Mouse (Mus musculus) kidney, postnatal 10 days (tissue): ENCODE measurements at regions not wholly inside any gene's neighbourhood (a gene's known extent, or its start where the extent isn't known, plus 50 kb on each side); places are given as distances from the start of the nearest gene placed in this dataset.

Source experiments
- DNase-seq: peaks from one replicate; pipeline ENCODE4 v3.0.0; 2021; ENCODE audit warnings: mixed read lengths

DNA sequence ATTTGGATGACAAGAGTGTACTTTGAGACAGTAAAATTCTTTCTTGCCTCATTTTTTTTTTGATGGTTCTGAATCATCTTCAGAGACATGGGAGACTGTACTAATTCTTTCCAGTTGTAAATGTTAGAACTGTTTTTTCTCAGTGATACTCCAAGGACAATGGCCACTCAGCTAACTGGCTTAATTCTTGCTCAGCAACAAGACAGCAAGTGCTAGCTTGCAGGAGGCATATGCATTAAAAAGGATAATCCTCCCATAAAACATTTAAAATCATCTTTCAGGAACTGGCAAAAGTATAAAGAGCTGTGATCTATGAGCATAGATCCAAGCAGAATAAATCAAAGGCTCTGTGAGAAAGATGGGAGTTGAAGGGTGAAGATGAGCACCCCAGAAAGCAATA, 587.9 kb upstream of the Nrsn1 start:
- no peak for DNase-seq

DNA sequence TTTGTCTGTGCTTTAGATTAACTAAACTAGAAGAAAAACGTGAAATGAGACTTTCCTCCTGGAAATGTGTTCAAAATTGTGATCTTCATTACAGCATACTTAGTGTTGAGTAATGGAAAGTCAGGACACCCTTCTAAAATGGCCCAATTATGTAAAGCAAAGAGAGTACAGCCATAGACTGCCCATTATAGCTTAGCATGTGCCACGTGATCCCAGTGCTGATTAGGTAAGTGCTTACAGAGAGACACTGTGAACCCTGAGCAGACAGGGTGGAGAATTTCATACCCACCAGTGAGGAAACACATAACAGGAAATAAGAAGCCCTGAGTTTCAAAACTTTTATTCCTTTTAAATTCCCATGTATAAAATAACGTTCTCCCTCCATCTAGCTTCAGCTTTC, 587.3 kb upstream of the Nrsn1 start:
- DNase-seq: no peak

- DNase-seq: no peak
These were observed 586.8 kb upstream of the Nrsn1 start for GRCm38 (mm10) chr13:25857096-25857495.

DNA sequence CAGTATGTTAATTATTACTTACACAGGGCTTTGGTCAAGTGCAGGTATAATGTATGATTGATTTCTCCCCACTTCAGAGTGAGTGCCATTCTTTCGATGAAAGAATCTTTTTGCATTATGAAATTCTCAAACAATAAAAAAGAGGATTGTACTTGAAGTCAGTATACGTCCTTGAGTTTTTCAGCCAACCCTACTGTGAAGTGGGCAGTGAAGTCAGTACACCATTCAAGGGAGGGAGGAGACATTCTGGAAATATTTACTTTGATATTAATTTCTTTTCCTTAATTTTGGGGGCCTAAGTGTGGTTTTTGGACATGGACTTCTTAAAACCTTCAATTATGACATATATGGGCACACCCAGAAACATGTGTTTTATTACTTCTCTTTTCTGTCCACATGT, 586.2 kb upstream of the Nrsn1 start:
- no peak for DNase-seq

DNA sequence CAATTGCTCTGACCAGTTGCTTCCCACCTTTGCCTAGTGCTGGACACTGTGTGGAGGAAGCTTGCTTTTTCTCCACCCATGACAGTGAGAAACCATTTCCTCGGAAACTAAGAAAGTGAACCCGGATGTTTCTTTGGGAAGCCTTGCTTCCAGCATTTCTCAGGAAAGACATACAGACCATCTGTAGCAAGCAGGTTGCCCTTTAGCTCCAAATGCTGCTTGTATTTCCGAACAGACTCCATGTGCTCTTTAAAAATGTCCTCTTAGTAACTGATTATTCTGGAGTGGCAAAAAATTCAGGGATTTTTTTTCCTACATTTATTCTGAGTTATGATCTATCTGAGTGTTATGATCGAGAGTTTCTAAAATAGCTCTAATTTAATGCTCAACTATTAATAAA, 577.9 kb upstream of the Nrsn1 start:
- no peak for DNase-seq

- DNase-seq: no peak
These were observed 567.9 kb upstream of the Nrsn1 start for GRCm38 (mm10) chr13:25838237-25838636.

DNA sequence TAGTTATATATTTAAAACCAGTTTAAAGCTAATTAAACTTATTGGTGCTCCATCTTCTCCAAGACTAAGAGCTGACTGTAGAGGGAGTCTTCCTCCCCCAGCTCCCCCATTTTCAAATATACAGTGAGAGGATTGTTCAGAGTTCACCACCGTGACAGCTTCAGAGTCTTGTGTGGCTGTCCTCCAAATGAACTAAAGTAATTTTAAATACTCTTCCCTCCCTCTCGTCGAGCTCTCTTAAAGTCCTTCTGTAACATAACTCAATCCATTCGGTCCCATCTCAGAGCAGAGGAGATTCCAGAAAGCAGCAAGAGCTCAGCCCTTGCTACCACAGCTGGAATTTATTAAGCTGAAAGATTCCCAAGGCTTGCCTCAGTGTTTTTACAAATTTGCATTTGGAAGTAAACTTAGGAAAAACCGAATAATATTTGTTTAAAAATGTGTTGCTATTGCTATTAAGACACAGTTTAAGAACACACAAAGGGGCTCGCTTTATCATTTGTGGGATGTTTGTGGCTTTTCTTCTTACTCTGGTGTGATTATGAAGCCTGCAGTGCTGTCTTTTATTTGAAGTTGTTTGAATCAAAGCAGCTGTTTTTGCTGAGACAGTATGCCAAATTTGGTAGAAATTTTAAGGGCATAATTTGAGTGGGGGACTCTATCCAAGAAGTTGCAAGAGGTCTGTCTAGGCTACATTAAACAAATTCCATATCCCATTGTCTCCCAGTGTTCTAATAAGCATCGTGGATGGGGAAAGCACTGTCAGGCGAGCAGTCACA, 559.0 kb upstream of the Nrsn1 start:
- peak; percentile 16 for DNase-seq

GRCm38 (mm10) chr13:25808564-25809253, 538.4 kb upstream of the Nrsn1 start:
- no peak for DNase-seq

GRCm38 (mm10) chr13:25793216-25793803, 523.0 kb upstream of the Nrsn1 start:
- no peak for DNase-seq

DNA sequence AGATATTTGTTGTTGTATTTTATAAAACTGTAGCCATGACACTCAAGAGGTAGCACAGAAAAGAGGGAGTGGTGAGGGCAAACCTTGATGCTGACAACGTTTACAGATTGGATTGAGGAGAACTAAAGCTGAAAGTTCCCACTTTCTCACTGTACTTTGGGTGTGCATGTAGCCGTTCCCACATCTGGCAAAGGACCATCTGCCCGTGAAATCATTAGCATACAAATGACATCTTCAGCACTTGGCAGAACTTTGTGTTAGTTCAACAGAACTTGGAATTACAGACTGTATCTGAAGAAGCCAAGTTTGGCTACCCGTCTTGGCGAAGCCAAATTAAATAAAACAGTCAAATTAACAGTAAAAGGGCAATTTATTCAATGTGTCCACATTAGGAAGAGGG, 510.9 kb upstream of the Nrsn1 start:
- peak; percentile 12 for DNase-seq

- DNase-seq: no peak
These were observed 507.4 kb upstream of the Nrsn1 start for GRCm38 (mm10) chr13:25777706-25778105.

DNA sequence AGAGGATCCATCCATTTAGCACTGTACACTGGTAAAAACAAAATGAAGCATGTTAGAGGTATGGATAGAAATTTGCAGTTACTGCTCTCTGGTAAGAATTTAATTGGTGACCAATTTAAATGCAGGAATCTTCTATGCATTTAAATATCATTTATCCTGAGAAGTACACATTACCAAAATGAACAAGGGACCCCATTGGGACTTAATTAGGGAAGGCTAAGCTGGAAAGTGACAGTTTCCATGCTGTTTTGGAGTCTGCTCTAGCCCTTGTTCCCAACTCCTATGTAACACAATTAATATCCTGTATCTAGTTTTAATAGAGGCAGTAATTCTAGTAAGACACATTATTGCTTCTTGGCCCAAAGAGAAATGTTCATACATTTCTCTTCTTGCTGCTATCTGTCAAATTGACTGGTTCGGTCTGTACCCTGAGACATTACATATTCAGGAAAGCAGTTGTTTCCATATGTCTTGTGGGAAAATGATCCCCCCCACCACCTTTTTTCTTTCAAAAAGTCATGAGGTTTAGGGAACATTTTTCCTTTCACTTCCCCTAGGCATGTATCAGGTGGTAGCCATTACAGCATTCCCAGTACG, 504.4 kb upstream of the Nrsn1 start:
- DNase-seq: no peak

GRCm38 (mm10) chr13:25754515-25755105, 484.3 kb upstream of the Nrsn1 start:
- no peak for DNase-seq

DNA sequence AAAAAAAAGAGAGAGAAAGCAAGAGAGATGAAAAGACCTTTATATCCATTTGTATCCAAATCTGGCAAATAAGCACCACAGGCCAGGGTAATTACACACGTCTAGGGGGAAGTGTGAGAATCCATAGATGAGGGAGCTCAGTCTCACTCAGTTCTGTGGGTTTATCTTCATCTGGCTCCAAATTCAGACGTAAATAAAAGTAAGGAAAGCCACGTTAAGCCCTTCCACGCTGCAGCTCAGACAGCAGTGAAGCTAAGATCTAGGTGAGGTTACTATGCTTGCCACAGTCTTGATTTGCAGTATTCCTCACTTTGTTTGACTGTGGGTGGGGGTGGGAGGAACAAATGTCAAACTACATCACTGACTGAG, 481.1 kb upstream of the Nrsn1 start:
- DNase-seq: no peak

DNA sequence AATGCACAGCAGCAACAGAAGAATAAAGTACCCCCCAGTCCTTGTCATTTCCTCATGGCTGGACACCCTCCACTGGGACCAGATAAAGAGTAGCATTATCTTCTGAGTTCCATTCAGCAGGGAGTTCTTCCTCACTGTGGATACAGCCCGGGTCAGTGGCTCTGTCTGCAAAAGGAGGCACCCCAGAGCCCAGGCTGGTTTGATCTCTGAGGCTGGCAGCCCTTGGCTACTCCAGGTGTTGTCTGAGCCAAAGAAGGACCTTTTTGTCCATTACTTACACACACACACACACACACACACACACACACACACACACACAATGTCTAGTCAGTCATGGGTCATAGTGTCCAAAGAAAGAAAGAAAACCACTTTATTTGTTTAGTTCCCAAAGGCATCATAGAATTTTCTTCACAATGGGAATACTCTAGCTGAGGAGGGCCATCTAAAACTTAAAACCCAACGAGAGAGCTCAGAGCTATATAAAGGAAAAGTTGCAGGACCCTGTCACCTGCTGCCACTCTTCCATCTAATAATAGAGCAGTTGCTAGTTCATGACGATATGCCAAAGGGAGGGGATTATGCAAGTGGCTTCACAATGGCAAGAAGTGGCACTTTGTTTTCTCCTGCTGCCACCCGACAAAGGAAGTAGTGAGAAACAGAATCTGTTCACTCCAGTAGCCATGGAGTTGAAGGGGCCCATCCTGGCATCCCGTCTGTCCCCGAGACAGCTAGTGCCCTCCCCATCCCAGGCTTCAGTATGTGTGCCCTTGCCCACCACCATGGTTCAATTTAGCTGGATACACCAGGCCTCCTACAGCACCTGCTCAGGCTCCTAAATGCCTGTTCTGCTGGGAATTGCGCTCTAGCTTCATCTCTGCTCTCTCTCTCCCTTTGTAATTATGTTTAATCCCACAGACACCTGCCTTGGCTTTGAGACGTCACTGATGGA, 480.4 kb upstream of the Nrsn1 start:
- no peak for DNase-seq

DNA sequence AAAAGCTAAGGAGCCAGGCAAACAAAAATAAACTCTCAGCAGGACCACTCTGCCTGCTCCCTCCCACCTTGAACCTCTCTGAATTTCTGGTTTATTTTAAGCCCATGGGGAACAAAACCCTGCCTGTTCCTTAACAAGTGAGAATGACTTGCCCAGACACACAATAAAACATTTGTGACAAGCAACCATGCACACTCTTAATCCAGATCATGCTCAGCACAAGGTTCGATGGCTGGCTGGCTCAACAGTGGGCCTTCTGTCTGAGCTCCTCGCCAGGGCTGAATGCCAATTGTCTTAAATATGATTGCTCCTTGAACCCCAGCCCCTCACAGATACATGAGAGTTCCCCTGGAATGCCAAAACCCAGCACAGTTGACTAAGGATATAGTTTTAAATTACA, 468.3 kb upstream of the Nrsn1 start:
- DNase-seq: peak; percentile 7

DNA sequence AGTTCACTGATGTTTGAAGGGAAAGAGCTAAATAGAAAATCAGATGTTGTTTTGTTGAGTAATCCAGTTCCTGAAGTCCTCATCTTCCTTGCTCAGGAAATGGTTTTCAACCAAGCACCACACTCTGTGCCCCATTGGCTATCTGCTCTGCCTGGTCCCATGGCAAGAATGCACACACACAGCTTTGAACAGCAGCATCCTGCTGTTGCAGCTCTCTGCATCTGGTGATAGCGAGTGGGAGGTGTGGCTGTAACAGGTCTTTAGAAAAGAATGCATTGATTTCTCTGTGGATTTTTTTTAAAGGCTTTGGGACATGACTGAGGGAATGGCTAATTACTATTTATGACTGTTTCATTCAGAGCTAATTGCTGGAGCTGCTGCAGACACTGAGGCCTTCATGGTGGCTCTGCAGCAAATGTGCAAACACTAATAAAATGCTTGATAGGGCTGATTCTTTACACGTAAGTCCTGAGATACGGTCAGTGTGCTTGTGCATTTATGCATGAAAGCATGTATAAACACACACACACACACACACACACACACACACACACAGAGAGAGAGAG, 459.1 kb upstream of the Nrsn1 start:
- DNase-seq: no peak

DNA sequence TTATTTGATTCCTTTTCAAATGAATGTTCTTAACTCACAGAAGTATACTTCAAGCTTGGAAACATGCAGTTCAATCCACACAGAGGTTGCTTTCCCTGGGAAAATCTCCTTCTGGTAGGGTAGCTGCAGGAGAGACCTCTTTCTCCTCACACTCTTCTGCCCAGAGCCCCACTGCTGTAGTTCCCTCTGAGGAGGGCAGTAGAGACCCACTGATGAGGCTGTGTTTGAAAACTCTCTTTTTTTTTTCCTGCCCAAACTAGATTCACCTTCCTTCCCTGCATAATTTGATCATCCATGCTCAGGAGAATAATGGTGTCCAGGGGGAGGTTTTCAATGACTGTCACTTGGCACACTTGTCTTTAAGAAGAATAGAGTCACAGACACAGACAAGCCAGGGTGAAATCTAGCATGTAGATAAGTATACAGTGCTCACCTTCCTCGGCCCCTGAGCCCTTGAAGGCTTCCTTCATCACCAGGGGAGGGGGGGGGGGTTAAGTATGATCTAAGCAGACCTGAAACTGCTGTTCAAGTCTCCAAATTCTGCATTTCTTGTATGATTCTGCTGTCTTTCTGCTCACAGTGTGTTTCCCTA, 457.3 kb upstream of the Nrsn1 start:
- peak; percentile 49 for DNase-seq

DNA sequence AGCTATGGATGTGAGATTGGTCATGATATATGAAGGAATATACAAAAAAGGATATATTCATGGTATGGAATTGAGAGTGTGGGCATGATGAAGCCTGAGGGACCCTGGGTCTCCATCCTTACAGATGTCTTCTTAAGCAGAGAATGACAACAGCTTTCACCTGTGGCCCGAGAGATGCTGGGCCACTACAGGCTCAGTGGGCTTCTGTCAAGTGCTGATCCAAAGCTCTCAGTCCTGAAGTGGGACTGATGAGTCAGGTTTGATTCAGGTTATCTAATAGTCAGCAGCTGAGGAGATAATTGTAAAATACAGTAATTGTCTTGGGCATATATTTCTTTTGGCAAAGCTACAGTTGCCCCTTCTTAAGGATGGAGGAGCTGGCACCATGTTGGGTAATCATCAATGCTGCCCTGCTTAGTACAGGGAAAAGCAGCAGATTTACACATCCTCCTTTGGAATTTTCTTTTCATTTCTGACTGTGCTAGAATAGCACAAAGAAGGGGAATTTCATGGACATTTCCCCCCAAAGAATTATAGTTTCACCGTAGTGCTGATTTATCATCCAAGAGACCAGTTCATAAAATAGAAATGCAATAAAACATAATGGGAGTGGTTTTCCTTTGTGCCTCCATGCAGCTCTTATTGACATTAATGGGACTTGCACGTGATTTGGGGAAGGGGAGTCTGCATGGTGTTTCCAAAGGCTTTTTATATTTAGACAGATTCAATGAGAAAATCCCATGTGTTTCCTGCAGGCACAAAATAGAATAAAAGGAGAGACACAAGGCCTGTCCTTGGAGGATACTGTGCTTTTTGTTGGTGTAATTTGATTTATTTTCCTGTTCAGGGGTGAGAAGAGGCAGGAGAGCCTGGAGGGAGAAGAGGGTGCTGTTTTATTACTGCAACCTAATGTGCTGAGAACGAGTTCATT, 452.6 kb upstream of the Nrsn1 start:
- DNase-seq: no peak

GRCm38 (mm10) chr13:25700965-25701364, 430.7 kb upstream of the Nrsn1 start:
- no peak for DNase-seq
